Mouse (Mus musculus) G1E-ER4 (cell line): ENCODE data around the gene Snrpb. TPM values are rescaled to one million over a fixed set of nuclear protein-coding genes. Genes with fewer than 3 reads are reported as not detected.

Experiments
- GATA1 ChIP-seq: IDR thresholded peaks from one replicate; pipeline ENCODE4 v1.8.0; 2012; ENCODE audit warnings: low read length, inconsistent platforms
- polyA plus RNA-seq: library from polyadenylated mRNA; stranded (reverse); fragments of >175 nt; gene quantifications from 2 replicates; pipeline ENCODE4 v1.2.3, GENCODE M21; 2012

Gene Snrpb
- polyA plus RNA-seq, 1 experiment, result 888 TPM

GRCm38 (mm10) chr2:130157231-130158087 lies 21.7 kb downstream of the Snrpb start:
- no peak for TF ChIP-seq GATA1

- TF ChIP-seq GATA1, result no peak
Measured at GRCm38 (mm10) chr2:130155851-130156250, 23.4 kb downstream of the Snrpb start.

GRCm38 (mm10) chr2:130155171-130155570 lies 24.0 kb downstream of the Snrpb start:
- no peak for TF ChIP-seq GATA1

GRCm38 (mm10) chr2:130146089-130146668 lies 33.0 kb downstream of the Snrpb start:
- no peak for TF ChIP-seq GATA1

GRCm38 (mm10) chr2:130144703-130145324 lies 34.4 kb downstream of the Snrpb start:
- no peak for TF ChIP-seq GATA1

DNA sequence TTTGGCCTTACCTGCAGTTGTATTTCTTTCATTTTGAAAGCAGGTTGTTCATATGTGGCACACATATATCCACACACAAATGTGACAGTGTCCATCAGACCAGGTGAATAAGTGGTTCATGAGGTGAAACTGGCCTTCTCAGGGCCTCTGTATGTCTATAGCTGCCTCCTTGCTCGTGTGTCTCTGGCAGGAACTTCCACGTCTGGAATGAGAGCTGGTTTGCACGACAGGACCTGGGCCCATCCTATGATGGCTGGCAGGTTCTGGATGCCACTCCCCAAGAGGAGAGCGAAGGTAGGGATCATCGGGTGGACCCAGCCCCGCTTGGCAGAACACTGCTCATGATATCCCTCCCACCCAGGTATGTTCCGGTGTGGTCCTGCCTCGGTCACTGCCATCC lies 36.2 kb downstream of the Snrpb start:
- no peak for TF ChIP-seq GATA1

- no peak for TF ChIP-seq GATA1
Measured at GRCm38 (mm10) chr2:130129687-130130086, 49.5 kb downstream of the Snrpb start.

DNA sequence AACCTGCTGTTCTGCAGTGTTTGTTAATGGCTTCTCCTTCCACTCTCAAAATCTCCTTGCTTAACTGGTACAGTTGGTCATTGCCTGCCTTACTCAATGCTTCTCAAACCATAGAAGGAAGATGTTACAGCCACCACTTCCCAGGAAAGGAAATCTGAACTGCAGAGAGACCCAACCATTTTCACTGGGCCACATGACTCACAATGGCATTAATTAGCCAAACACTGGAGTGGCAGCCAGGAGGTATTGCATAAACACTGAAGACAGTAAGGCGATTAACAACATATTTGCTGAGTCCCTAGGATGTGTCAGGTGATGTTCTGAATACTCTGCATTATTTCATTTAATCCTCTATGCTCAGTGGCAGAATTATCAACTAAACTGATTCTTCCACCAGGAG lies 53.1 kb downstream of the Snrpb start:
- TF ChIP-seq GATA1, result no peak

DNA sequence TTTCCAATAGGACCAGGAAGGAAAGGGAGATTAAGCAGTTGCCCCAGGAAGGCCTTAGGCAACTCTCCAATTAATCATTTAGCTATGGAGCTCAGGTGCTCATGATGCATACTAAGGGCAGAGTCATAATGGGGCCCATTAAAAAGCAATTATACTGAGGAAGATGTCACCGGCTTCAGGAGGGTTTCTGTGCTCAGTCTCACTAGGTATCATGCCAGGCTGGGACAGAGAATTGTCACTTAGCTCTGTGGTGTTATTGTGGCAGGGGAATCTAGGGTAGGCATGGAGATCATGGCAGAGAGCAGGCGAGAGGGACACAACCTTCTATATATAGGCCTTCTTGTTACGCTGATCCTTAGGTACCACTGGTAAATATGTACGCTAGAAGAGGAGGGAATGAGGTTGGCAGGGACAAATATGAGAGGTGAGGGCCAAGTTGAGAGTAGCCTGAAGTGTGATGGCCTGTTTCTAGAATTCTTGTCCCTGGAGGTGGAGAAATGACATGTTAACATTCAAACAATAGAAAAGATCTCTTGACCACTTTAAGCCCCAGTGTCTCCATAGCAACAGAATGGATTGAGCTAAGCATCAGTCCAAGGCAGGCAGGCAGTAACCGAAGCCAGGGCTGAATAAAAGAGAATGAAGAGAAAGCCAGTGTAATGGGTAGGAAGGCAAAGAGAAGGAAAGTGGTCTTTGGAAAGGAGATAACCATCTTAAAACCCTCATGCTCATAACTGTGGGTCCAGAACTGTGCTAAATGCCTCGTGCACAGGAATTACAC lies 53.7 kb downstream of the Snrpb start:
- no peak for TF ChIP-seq GATA1

Other genes starting within 250 kb of the Snrpb start
- not detected in 2 replicates for gene Tgm3, start 167.1 kb downstream of the Snrpb start, polyA plus RNA-seq
- not detected in 2 replicates for gene Tgm6, start 67.0 kb downstream of the Snrpb start, polyA plus RNA-seq
- not detected in 2 replicates for gene Tmc2, start 15.8 kb upstream of the Snrpb start, polyA plus RNA-seq
- gene Nop56, start 95.0 kb upstream of the Snrpb start, polyA plus RNA-seq, result 55.2 and 95.8 TPM in 2 replicates
- gene Idh3b, start 105.1 kb upstream of the Snrpb start, polyA plus RNA-seq, result 129 and 132 TPM in 2 replicates
- gene Ebf4, start 115.8 kb upstream of the Snrpb start, polyA plus RNA-seq, result not detected in 2 replicates
- 0.03 TPM in 1 of 2 replicates, not detected in the other for gene Cpxm1, start 218.2 kb upstream of the Snrpb start, polyA plus RNA-seq
- gene Gm28372, start 225.8 kb upstream of the Snrpb start, polyA plus RNA-seq, result not detected in 2 replicates
- gene 1700020A23Rik, start 225.9 kb upstream of the Snrpb start, polyA plus RNA-seq, result not detected in 2 replicates
- gene Tmem239, start 227.1 kb upstream of the Snrpb start, polyA plus RNA-seq, result not detected in 2 replicates
- 18.5 and 20.6 TPM in 2 replicates for gene Vps16, start 244.9 kb upstream of the Snrpb start, polyA plus RNA-seq
- 15.1 and 17.7 TPM in 2 replicates for gene Pced1a, start 245.3 kb upstream of the Snrpb start, polyA plus RNA-seq